Mouse (Mus musculus): ENCODE results near the gene Il13. TPM values are rescaled to one million over a fixed set of nuclear protein-coding genes. Genes with fewer than 3 reads are reported as not detected.

Il13 gene
- polyA plus RNA-seq, 1 experiment, result 0.41 TPM

- no peak for DNase-seq (ENCODE audit: low read depth)
Measured at GRCm38 (mm10) chr11:53584849-53585248, 49.7 kb downstream of the Il13 start.

DNA sequence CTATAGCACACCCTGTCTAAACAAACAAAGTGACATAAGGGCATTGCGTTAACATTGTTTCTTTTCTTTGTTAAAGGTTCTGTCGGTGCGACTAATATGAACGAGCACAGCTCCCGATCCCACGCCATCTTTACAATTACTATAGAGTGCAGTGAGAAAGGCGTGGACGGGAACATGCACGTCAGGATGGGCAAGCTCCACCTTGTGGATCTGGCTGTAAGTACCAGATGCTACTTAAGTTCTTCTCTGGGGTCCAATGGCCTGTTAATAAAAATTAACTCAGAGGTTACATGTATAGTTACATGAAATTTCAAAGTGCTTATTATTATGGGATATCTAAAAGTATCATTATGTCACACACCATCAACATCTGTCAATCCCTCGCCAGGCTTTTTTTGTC lies 51.4 kb downstream of the Il13 start:
- no peak for DNase-seq (ENCODE audit: low read depth)

Other genes with a start within 250 kb of the Il13 start
- gene Leap2, start 211.5 kb downstream of the Il13 start, polyA plus RNA-seq (2012; rRNA removed), result not detected in 2 replicates
- gene Uqcrq, start 203.9 kb downstream of the Il13 start, polyA plus RNA-seq (2012; rRNA removed), result 537 and 665 TPM in 2 replicates
- gene Gdf9, start 203.7 kb downstream of the Il13 start, polyA plus RNA-seq (2012; rRNA removed), result 0.88 and 1.5 TPM in 2 replicates
- 1.3 and 1.4 TPM in 2 replicates for gene Gm10447, start 177.6 kb downstream of the Il13 start, polyA plus RNA-seq (2012; rRNA removed)
- gene Shroom1, start 177.5 kb downstream of the Il13 start, polyA plus RNA-seq (2012; rRNA removed), result 12.6 and 12.8 TPM in 2 replicates
- not detected in 2 replicates for gene Gm9837, start 164.2 kb downstream of the Il13 start, polyA plus RNA-seq (2012; rRNA removed)
- gene Gm9945, start 154.5 kb downstream of the Il13 start, polyA plus RNA-seq (2012; rRNA removed), result not detected in 2 replicates
- gene Sowaha, start 154.4 kb downstream of the Il13 start, polyA plus RNA-seq (2012; rRNA removed), result 0.15 and 0.19 TPM in 2 replicates
- 24.9 and 27.7 TPM in 2 replicates for gene Sept8, start 115.4 kb downstream of the Il13 start, polyA plus RNA-seq (2012; rRNA removed)
- 5.9 and 6.4 TPM in 2 replicates for gene Kif3a, start 67.3 kb downstream of the Il13 start, polyA plus RNA-seq (2012; rRNA removed)
- gene Il4, start 16.0 kb downstream of the Il13 start, polyA plus RNA-seq (2012; rRNA removed), result not detected in 2 replicates
- 7.4 and 8.7 TPM in 2 replicates for gene Rad50, start 72.6 kb upstream of the Il13 start, polyA plus RNA-seq (2012; rRNA removed)
- gene Il5, start 86.1 kb upstream of the Il13 start, polyA plus RNA-seq (2012; rRNA removed), result 0.20 TPM in 1 of 2 replicates, not detected in the other
- 43.6 and 47.0 TPM in 2 replicates for gene Irf1, start 135.3 kb upstream of the Il13 start, polyA plus RNA-seq (2012; rRNA removed)
- gene Gm17334, start 138.5 kb upstream of the Il13 start, polyA plus RNA-seq (2012; rRNA removed), result 0.28 and 0.71 TPM in 2 replicates
- gene Gm12216, start 224.6 kb upstream of the Il13 start, polyA plus RNA-seq (2012; rRNA removed), result 5.8 and 7.0 TPM in 2 replicates

All from gonadal fat pad, adult 2 months (tissue).